Mouse (Mus musculus) layer of hippocampus, adult 6 months (tissue): ENCODE data around the gene Cybrd1. TPM values are rescaled to one million over a fixed set of nuclear protein-coding genes. Genes with fewer than 3 reads are reported as not detected.

Experiments used
- long read RNA-seq, 2 experiments: library from polyadenylated mRNA; unstranded; transcript quantifications; one replicate each; pipeline ENCODE4 v2.0.0; 2019 to 2020
- polyA plus RNA-seq: library from polyadenylated mRNA; unstranded; fragments of <200 nt; fragmentation: Nextera tagmentation; gene quantifications from 2 replicates; pipeline ENCODE4 v1.2.3, GENCODE M21; 2021

The Cybrd1 gene
- polyA plus RNA-seq: 0.36 and 0.41 TPM in 2 replicates
- long read RNA-seq, experiment 1: 0 reads
- long read RNA-seq, experiment 2: 0 reads

GRCm38 (mm10) chr2:71117797-71118708 lies at the start of gene Cybrd1:
TSS of gene Cybrd1 (plus strand) at chr2:71117923.

Other genes starting within 250 kb of the Cybrd1 start
- 3.5 and 5.0 TPM in 2 replicates for gene Dcaf17, start 62.6 kb upstream of the Cybrd1 start, polyA plus RNA-seq
- gene Mettl8, start 62.3 kb upstream of the Cybrd1 start, polyA plus RNA-seq: 10.3 and 11.2 TPM in 2 replicates
- 57.5 and 60.2 TPM in 2 replicates for gene Dync1i2, start 93.8 kb downstream of the Cybrd1 start, polyA plus RNA-seq
- 136 and 139 TPM in 2 replicates for gene Slc25a12, start 249.8 kb downstream of the Cybrd1 start, polyA plus RNA-seq